Mouse (Mus musculus) embryonic facial prominence, embryonic 13.5 days (tissue): ENCODE results near the gene Rsl1d1. TPM values are rescaled to one million over a fixed set of nuclear protein-coding genes. Genes with fewer than 3 reads are reported as not detected.
"Not testable (repeated sequence)": the region's sequence is repeated elsewhere in the genome, so short reads cannot be mapped to it uniquely, and the experiment has no call there.

Experiments
- ATAC-seq: fragments of 200-750 bp; cut with Nextera tagmentation; 2 replicates; pipeline ENCODE4 v1.8.0; 2017; ENCODE audit warnings: low read depth; ENCODE audit not compliant: insufficient number of reproducible peaks, insufficient read depth, low FRiP score, low TSS enrichment
- H3K27ac ChIP-seq: fragments of 300-500 bp; sonication (generic); 2 replicates; pipeline ENCODE4 v1.5.1; 2015; ENCODE audit warnings: moderate library complexity, mild to moderate bottlenecking, inconsistent platforms
- H3K27me3 ChIP-seq: fragments of 300-500 bp; sonication (generic); 2 replicates; pipeline ENCODE4 v1.6.1; 2015; ENCODE audit warnings: mild to moderate bottlenecking, inconsistent platforms
- H3K36me3 ChIP-seq: fragments of 300-500 bp; sonication (generic); 2 replicates; pipeline ENCODE4 v1.6.1; 2015; ENCODE audit warnings: mild to moderate bottlenecking, inconsistent platforms
- H3K4me1 ChIP-seq: fragments of 300-500 bp; sonication (generic); 2 replicates; pipeline ENCODE4 v1.6.1; 2015; ENCODE audit warnings: inconsistent platforms
- H3K4me2 ChIP-seq: fragments of 300-500 bp; sonication (generic); 2 replicates; pipeline ENCODE4 v1.6.1; 2015; ENCODE audit warnings: moderate library complexity, mild to moderate bottlenecking, inconsistent platforms
- H3K4me3 ChIP-seq: fragments of 300-500 bp; sonication (generic); 2 replicates; pipeline ENCODE4 v1.5.1; 2015; ENCODE audit warnings: mild to moderate bottlenecking, inconsistent platforms
- H3K9ac ChIP-seq: fragments of 300-500 bp; sonication (generic); 2 replicates; pipeline ENCODE4 v1.6.1; 2015; ENCODE audit warnings: mild to moderate bottlenecking, inconsistent platforms
- H3K9me3 ChIP-seq: fragments of 300-500 bp; sonication (generic); 2 replicates; pipeline ENCODE4 v1.6.1; 2016; ENCODE audit warnings: inconsistent platforms
- WGBS: fragments of 180-500 bp; shearing (Covaris S2); methylation state at CpG from one replicate; pipeline ENCODE4 v1.1.7; 2015; ENCODE audit warnings: mixed read lengths; 5-methylcytosine and 5-hydroxymethylcytosine counted together
- polyA plus RNA-seq: library from polyadenylated mRNA; unstranded; fragments of >200 nt; fragmentation: Nextera tagmentation; extraction: Ambion mirVana; gene quantifications from 2 replicates; pipeline ENCODE4 v1.2.1, GENCODE M21; 2015

Gene Rsl1d1
- polyA plus RNA-seq, 1 experiment from 2014 or later = 199 TPM

DNA sequence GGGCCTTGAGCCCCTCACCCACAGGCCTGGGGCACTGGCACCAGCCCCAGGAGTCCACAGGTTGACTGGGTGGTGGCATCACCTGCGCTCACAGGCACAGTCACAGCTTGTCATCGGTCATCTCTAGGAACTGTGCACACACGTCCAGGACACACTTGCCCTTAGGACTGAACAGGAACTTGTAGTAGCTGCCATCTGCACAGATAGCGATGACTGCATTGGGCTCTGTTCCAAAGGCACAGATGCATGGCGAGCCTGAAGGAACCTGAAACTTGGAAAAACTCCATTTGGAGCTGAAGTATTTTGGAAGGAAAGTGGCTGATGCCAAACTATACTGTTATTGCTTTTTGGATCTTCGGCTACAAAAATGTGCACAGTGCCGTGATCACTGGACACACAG lies 13.0 kb downstream of the Rsl1d1 start:
- Histone ChIP-seq H3K4me2 (no peak overlapping the region), H3K9ac (no peak overlapping the region), H3K4me1 (no peaks in the 10 kb centered on the region), H3K9me3 (no peaks in the 10 kb centered on the region), H3K27ac (no peak overlapping the region), H3K36me3 (peaks cover 44% of the 10 kb centered on the region), H3K4me3 (no peak overlapping the region), H3K27me3 (no peaks in the 10 kb centered on the region)
- no peak for ATAC-seq
- 86% methylated on average over 7 of the region's 7 CpGs for WGBS

DNA sequence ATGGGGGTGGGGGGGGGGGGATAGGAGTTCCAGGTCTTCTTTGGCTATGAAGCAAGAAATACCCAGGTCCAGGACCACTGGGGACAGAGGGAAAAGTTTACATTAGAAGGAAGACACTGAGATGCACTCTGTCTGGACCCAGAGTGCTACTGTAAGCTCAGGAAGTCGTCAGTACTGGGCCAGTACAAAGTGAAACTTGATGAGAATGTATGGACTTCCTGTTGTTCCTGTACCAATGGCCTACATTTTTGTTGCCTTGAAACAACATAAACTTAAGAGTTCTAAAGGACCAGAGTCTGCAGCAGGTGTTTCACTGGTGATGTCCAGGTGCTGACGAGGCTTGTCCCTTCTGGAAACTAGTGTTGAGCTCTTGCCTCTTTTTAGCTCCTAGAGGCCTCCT lies 25.7 kb downstream of the Rsl1d1 start:
- H3K27me3 ChIP-seq = no peaks in the 10 kb centered on the region
- no peak overlapping the region for H3K4me3 ChIP-seq
- H3K9me3 ChIP-seq = no peaks in the 10 kb centered on the region
- H3K36me3 ChIP-seq = no peaks in the 10 kb centered on the region
- ATAC-seq = no peak
- no peak overlapping the region for H3K4me2 ChIP-seq
- H3K27ac ChIP-seq = no peak overlapping the region
- WGBS = 67% methylated on average over 2 of the region's 2 CpGs
- H3K9ac ChIP-seq = no peak overlapping the region
- peaks cover 14% of the 10 kb centered on the region for H3K4me1 ChIP-seq

DNA sequence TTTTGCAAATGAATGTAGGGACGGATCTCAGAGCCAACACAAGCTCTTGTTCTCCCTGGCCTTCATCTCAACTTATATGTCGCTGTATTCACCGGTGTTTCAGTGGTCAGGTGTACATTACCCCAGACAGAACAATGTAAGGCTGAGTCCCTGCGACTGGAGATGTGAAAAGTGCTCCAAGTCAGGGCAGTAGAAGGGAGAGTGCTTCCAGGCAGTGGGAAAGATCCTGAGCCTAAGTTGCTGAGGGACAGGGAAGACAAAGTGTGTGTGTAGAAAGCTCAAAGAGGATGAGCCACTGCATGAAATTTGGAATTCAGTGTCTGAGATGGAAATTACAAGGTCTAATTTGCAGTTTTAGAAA lies 26.3 kb downstream of the Rsl1d1 start:
- Histone ChIP-seq H3K9me3 (no peaks in the 10 kb centered on the region), H3K4me1 (peaks cover 18% of the 10 kb centered on the region), H3K4me3 (peak overlapping the region; percentile 92), H3K27ac (peak overlapping the region; percentile 81; the same call in 1 of the 2 replicates), H3K27me3 (no peaks in the 10 kb centered on the region), H3K9ac (peak overlapping the region; percentile 89), H3K36me3 (no peaks in the 10 kb centered on the region), H3K4me2 (peak overlapping the region; percentile 82)
- no peak for ATAC-seq
- WGBS = 3% methylated on average over 4 of the region's 4 CpGs

DNA sequence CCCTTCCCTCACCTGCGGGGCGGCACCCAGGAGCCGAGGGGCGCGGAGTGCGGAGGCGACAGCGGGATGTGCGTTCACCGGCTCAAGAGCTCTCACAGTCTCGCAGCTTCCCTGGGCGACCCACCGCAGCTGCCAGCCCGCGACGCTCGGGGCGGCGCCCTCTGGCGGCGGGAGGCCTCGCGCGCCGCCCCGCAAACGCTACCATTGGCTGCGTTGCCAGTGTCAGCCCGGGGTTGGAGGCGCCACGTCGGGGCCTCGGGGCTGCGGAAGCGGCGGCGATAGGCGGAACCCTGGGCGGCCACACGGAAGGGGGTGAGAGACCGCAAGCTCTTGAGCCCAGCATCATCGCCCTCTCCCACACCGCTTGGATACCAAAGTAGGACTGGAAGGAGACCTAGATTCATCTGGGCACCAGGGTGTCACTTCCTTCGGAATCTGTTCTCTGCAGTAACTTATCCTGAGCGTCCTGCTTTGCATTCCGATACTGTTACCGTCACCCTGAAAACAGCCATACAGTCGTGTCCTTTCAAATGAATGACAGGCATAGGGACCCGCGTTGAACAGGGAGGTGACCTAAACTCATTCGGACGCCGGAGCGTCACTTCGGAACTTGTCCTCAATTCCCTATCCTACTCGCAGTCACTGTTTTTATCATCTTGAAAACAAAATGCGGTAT lies 26.8 kb downstream of the Rsl1d1 start, which contains the start of gene Zc3h7a:
Gene Zc3h7a (minus strand): TSS at position 186 of the 676 bp plus-strand sequence.
- Histone ChIP-seq H3K9me3 (no peaks in the 10 kb centered on the region), H3K36me3 (no peaks in the 10 kb centered on the region), H3K4me2 (peak within 1 kb of the TSS; percentile 82), H3K4me1 (peaks cover 23% of the 10 kb centered on the region), H3K4me3 (peak within 1 kb of the TSS; percentile 92), H3K9ac (peak within 1 kb of the TSS; percentile 89), H3K27me3 (no peaks in the 10 kb centered on the region), H3K27ac (peak within 1 kb of the TSS; percentile 81)
- under 1% methylated on average over 57 of the region's 57 CpGs for WGBS
- peak; percentile 87 for ATAC-seq

DNA sequence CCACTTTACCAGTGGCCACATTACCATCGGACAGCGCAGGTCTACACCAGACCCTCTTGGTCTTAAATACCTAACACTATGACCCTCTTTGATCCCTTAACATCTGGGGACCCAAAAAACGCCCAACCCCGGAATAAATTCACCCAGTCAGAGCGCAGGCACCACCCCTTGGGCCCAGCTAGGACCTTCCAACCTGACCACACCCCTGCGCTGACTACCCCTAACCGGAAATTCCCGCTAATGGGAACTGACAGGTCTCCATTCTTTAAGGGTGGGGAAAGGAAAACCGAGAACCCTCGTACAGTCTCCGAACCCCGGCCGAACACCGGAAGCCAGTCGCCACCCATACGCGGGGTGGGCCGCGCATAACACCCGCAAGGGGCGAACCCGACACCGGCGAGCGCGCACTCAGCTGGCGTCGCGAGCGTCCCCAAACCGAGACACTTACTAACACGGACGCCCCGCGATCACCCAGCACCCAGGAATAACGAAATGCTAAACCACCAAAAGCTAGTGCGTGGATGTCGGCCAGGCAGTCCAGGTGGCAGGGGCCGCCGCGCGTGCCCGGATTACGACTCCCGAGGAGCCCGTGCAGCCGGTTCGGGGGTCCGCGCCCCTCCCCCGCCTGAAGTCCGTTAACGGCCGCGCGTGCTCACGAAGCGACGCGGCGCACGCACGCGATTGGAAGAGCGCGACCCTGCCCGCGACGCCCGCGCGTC lies 27.5 kb downstream of the Rsl1d1 start:
- WGBS = under 1% methylated on average over 72 of the region's 72 CpGs
- Histone ChIP-seq H3K4me1 (peaks cover 26% of the 10 kb centered on the region), H3K9me3 (no peaks in the 10 kb centered on the region), H3K9ac (peak overlapping the region; percentile 89), H3K4me3 (peak overlapping the region; percentile 92), H3K4me2 (peak overlapping the region; percentile 82), H3K27ac (peak overlapping the region; percentile 81), H3K27me3 (no peaks in the 10 kb centered on the region), H3K36me3 (no peaks in the 10 kb centered on the region)
- peak; percentile 56 for ATAC-seq

DNA sequence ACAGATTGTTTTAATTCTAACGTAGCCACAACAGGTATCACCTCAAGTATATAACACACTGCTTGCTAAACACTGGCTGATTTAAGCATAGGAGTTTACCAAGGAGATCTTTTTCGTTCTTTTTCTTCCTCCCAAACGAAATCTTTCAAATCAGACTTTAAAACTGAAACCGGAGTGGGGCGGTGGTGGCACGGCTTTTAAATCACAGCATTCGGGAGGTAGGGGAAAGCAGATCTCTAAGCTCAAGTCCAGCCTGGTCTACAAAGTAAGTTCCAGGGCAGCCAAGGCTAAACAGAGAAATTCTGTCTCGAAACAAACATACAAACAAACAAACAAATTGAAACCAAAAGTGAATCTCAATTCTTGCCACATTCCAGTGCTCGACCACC lies 28.0 kb downstream of the Rsl1d1 start:
- H3K27ac ChIP-seq = peak overlapping the region; percentile 81

DNA sequence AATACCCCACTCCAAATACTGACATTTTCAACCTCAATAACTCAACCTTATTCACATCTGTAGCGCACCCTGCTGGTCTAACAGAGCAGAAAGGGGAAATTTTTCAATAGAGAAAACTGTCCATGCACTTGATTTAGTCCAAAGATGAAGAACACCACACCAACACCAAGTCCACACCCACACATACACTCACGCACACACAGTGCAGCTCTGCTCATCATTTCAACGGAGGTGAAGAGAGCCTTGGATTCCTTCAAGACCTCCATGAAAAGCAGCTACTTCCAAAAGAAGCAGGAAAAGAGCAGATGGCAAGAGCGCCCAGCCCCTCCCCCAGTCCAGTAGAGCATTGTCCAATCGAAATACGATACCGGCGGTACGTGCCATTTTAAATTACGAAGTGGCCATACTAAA lies 28.5 kb downstream of the Rsl1d1 start:
- Histone ChIP-seq H3K9me3 (no peaks in the 10 kb centered on the region), H3K36me3 (no peaks in the 10 kb centered on the region), H3K9ac (peak overlapping the region; percentile 89; the same call in 1 of the 2 replicates), H3K4me3 (peak overlapping the region; percentile 92), H3K4me2 (peak overlapping the region; percentile 82), H3K27me3 (no peaks in the 10 kb centered on the region), H3K27ac (peak overlapping the region; percentile 81; the same call in 1 of the 2 replicates), H3K4me1 (peaks cover 26% of the 10 kb centered on the region)
- 9% methylated on average over 10 of the region's 10 CpGs for WGBS
- ATAC-seq = no peak

More for the DNA sequence above, 28.0 kb downstream of the Rsl1d1 start:
- Histone ChIP-seq H3K9me3 (no peaks in the 10 kb centered on the region), H3K4me1 (peaks cover 26% of the 10 kb centered on the region), H3K4me3 (peak overlapping the region; percentile 92), H3K9ac (peak overlapping the region; percentile 89), H3K36me3 (no peaks in the 10 kb centered on the region), H3K27me3 (no peaks in the 10 kb centered on the region), H3K4me2 (peak overlapping the region; percentile 82)
- 4% methylated on average over 9 of the region's 9 CpGs for WGBS
- ATAC-seq = no peak

DNA sequence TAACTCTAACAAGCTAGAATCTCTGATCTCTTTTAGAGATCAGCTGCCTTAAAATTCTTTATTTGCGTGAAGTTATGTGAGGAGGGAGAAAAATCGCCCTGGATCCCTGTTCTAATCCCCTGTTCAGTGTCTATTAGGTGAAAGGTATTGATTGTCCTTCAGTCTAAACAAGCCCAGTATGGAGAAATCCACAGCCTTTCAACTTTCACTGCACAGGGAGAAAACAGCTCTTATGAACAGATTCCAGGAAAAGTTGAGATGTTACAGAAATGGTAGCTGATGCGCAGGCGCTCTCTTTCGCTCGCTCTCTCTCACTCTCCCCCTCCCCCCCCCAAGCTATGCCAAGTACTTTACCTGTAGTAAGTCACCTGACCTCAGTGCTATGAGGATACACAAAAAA lies 31.5 kb downstream of the Rsl1d1 start:
- no peak overlapping the region for H3K27ac ChIP-seq
- no peaks in the 10 kb centered on the region for H3K9me3 ChIP-seq
- H3K4me2 ChIP-seq = no peak overlapping the region
- 84% methylated on average over 6 of the region's 6 CpGs for WGBS
- no peak overlapping the region for H3K4me3 ChIP-seq
- H3K4me1 ChIP-seq = peaks cover 22% of the 10 kb centered on the region
- no peak overlapping the region for H3K9ac ChIP-seq
- H3K27me3 ChIP-seq = no peaks in the 10 kb centered on the region
- ATAC-seq = no peak
- H3K36me3 ChIP-seq = no peaks in the 10 kb centered on the region

DNA sequence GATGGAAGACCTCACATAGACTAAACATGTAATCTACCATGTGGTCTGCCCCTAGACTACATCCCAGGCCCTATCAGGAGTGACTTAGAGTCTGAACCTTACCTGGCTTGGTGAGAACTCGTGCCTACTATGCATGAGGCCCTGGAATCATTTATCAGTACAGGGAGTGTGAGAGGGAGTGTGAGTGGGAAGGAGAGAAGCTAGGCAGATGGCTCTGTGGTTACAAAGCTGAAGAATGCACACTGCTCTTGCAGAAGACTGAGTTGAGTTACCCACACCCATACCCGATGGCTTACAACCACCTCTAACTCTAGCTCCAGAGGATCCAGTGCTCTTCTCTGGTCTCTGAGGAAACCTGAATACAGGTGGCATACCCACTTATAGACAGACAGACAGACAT lies 36.7 kb downstream of the Rsl1d1 start:
- ATAC-seq = no peak
- WGBS = 88% methylated on average over 2 of the region's 2 CpGs
- Histone ChIP-seq H3K9me3 (no peaks in the 10 kb centered on the region), H3K4me1 (peaks cover 9% of the 10 kb centered on the region; the same call in 1 of the 2 replicates), H3K27ac (no peak overlapping the region), H3K27me3 (no peaks in the 10 kb centered on the region), H3K36me3 (peaks cover 15% of the 10 kb centered on the region), H3K4me3 (no peak overlapping the region), H3K4me2 (no peak overlapping the region), H3K9ac (no peak overlapping the region)

DNA sequence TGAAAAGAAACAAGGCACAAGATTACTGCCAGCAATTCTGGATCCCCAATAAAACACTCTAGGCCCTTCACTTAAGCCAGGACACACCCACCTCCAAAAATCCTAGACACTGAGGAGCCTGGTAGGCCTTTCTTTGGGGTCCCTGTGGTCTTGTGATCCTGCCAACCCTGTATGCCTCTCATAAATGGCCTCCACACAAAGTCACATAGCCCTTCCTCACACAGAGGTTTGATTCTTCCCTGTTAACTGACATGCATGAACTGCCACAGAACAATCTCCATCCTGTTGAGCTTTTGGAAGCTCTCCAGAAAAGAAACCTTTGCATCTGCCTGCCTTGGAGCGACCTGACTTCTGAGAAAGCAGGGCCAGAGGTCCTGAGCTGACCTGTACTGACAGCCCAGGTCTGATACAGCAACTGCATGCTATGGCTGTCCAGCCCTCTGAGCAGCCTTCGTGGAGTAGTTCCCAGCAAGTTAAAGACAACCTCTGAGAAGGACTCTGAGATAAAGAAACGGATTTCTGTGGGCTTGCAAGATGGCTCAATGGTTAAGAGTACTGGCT lies 38.4 kb downstream of the Rsl1d1 start:
- peak overlapping the region; percentile 44 for H3K9ac ChIP-seq
- WGBS = 74% methylated on average over 3 of the region's 3 CpGs

DNA sequence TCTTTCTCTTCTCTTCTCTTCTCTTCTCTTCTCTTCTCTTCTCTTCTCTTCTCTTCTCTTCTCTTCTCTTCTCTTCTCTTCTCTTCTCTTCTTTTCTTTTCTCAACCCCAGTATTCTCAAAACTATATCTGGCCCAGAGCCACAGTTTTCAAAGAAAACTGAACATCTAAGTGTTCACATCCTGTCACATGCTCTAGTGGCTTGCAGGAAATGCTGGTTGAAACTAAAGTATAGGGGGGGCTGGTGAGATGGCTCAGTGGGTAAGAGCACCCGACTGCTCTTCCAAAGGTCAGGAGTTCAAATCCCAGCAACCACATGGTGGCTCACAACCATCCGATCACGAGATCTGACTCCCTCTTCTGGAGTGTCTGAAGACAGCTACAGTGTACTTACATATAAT lies 45.4 kb downstream of the Rsl1d1 start:
- not testable (repeated sequence) for H3K9me3 ChIP-seq, H3K27me3 ChIP-seq, H3K27ac ChIP-seq, ATAC-seq, H3K4me2 ChIP-seq, H3K4me3 ChIP-seq, H3K9ac ChIP-seq, H3K4me1 ChIP-seq
- 66% methylated on average over 2 of the region's 3 CpGs for WGBS
- H3K36me3 ChIP-seq = peaks cover 81% of the 10 kb centered on the region

More for the DNA sequence above, 38.4 kb downstream of the Rsl1d1 start:
- ATAC-seq = no peak
- Histone ChIP-seq H3K27ac (peak overlapping the region; percentile 48; the same call in 1 of the 2 replicates), H3K4me3 (no peak overlapping the region), H3K4me1 (peaks cover 5% of the 10 kb centered on the region; the same call in 1 of the 2 replicates), H3K9me3 (no peaks in the 10 kb centered on the region), H3K27me3 (no peaks in the 10 kb centered on the region), H3K4me2 (no peak overlapping the region), H3K36me3 (peaks cover 23% of the 10 kb centered on the region)
